ENCODE assay signal across 23 mouse cellular contexts in the genomic region with DNA sequence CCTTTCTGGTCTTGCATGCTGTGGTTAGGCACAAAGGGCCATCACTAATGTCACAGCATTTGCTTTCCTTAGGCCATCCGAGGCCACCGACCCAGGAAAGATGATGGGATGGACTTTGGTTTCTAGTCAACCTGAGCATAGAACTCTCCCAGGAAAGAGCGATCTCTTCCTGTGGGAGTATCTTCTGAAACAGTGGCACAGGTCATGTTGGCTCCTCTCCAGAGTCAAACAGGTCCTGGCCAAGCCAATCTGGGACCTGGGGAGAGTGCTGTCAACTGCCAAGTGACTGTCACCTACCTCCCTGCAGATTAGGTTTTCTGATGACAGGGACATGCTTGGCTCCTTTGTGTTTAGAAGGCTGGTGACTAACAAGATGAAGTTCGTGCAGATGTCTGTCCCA. TPM values are rescaled to one million over a fixed set of nuclear protein-coding genes. Genes with fewer than 3 reads are reported as not detected.
DNase-seq lines count a peak whose midpoint lies in the region; ATAC-seq and TF ChIP-seq lines count a peak whose summit lies in the region.
"Had no signal": no experiment of that assay in that cellular context is flagged by ENCODE, and none has a peak within 500 bp of the region (broad histone marks: within the 10 kb centered on the region; RNA-seq: fewer than 3 reads in every experiment).

No protein-coding gene starts in this region.

- no peaks in the 10 kb centered on the region for H3K27me3 ChIP-seq in liver, adult 2 months (ENCODE audit: control insufficient read depth, insufficient read depth, low read length)
- peaks cover 6% of the 10 kb centered on the region; the same call in 1 of the 2 replicates for H3K27me3 ChIP-seq in liver, embryonic 12.5 days (replicated peaks)
- no peaks in the 10 kb centered on the region for H3K27me3 ChIP-seq in intestine, embryonic 14.5 days (replicated peaks; ENCODE audit: control insufficient read depth, insufficient read depth, low read length)
- H3K27me3 ChIP-seq in intestine, embryonic 15.5 days (replicated peaks): no peaks in the 10 kb centered on the region
- H3K27me3 ChIP-seq in small intestine, adult 2 months (ENCODE audit: control insufficient read depth, insufficient read depth, low read length): no peaks in the 10 kb centered on the region
- H3K27me3 ChIP-seq: forebrain, embryonic 13.5 days; heart, embryonic 13.5 days had no signal

- no peak overlapping the region for H3K9ac ChIP-seq in liver, adult 2 months (ENCODE audit: low read depth, low read length)
- no peak overlapping the region for H3K9ac ChIP-seq in liver, embryonic 12.5 days
- H3K9ac ChIP-seq in intestine, embryonic 14.5 days (ENCODE audit: low read length): no peak overlapping the region
- no peak overlapping the region for H3K9ac ChIP-seq in intestine, embryonic 15.5 days
- H3K9ac ChIP-seq: forebrain, embryonic 13.5 days; heart, embryonic 13.5 days; hindbrain, embryonic 14.5 days had no signal

- no peak overlapping the region for H3K4me3 ChIP-seq in liver, adult 2 months (ENCODE audit: insufficient read depth, low read depth, low read length)
- no peak overlapping the region for H3K4me3 ChIP-seq in liver, embryonic 12.5 days
- H3K4me3 ChIP-seq in intestine, embryonic 14.5 days (ENCODE audit: low read depth, low read length): no peak overlapping the region
- no peak overlapping the region for H3K4me3 ChIP-seq in intestine, embryonic 15.5 days (replicated peaks)
- H3K4me3 ChIP-seq in small intestine, adult 2 months (ENCODE audit: low read depth, low read length): no peak overlapping the region
- H3K4me3 ChIP-seq: forebrain, embryonic 10.5 days; forebrain, embryonic 13.5 days; heart, embryonic 10.5 days; heart, embryonic 13.5 days had no signal

- no peak for ATAC-seq in liver, embryonic 12.5 days
- no peak for ATAC-seq in intestine, embryonic 14.5 days (replicated peaks; ENCODE audit: low FRiP score, low TSS enrichment, low read depth)
- peak; percentile 3; the same call in 1 of the 2 replicates for ATAC-seq in intestine, embryonic 15.5 days
- ATAC-seq: activated CD4-positive, CD25-positive, alpha-beta regulatory T cell, adult 4 months; forebrain, embryonic 13.5 days; forebrain, embryonic 16.5 days had no signal

- peak overlapping the region; percentile 42 for H3K27ac ChIP-seq in liver, adult 2 months (replicated peaks; ENCODE audit: insufficient read depth, low read depth, low read length)
- H3K27ac ChIP-seq in liver, embryonic 12.5 days: no peak overlapping the region
- peak overlapping the region; percentile 38 for H3K27ac ChIP-seq in intestine, embryonic 14.5 days (ENCODE audit: low read depth)
- H3K27ac ChIP-seq in intestine, embryonic 15.5 days: peak overlapping the region; percentile 62
- peak overlapping the region; percentile 98 for H3K27ac ChIP-seq in small intestine, adult 2 months (ENCODE audit: insufficient read depth, low read depth, low read length)
- H3K27ac ChIP-seq: forebrain, embryonic 10.5 days; forebrain, embryonic 13.5 days; heart, embryonic 10.5 days; heart, embryonic 13.5 days; hindbrain, embryonic 14.5 days had no signal

- peak; percentile 86 for DNase-seq in liver, adult 2 months (ENCODE audit: extremely low read depth, low read depth, low spot score)
- DNase-seq in intestine, embryonic 14.5 days (ENCODE audit: low spot score): no peak
- no peak for DNase-seq in testis, postnatal 14 days (ENCODE audit: low spot score)
- DNase-seq in B cell, adult 2 months: no peak
- DNase-seq in heart, adult 9 months (ENCODE audit: low spot score in 2 of 2): no peak
- DNase-seq: adrenal gland, adult 8-10 months; adrenal gland, postnatal 36 days; cerebellum, adult 18-20 months; cerebellum, adult 9-10 months; cerebellum, postnatal 14 days; gastrocnemius, postnatal 25 days; heart, postnatal 14 days; heart, postnatal 4 days had no signal

- TF ChIP-seq CTCF in liver, adult 2 months (IDR thresholded peaks at IDR 0.05; ENCODE audit: low read depth, low read length): no peak
- no peak for TF ChIP-seq CTCF in small intestine, adult 2 months (IDR thresholded peaks at IDR 0.05; ENCODE audit: extremely low read depth, insufficient read length, insufficient replicate concordance, low read depth, low read length)

- no peaks in the 10 kb centered on the region for H3K9me3 ChIP-seq in liver, embryonic 12.5 days (replicated peaks)
- no peaks in the 10 kb centered on the region for H3K9me3 ChIP-seq in intestine, embryonic 14.5 days (ENCODE audit: control insufficient read depth, low read length)
- H3K9me3 ChIP-seq in intestine, embryonic 15.5 days: no peaks in the 10 kb centered on the region
- H3K9me3 ChIP-seq: forebrain, embryonic 10.5 days; forebrain, embryonic 13.5 days; heart, embryonic 10.5 days; heart, embryonic 13.5 days had no signal

- no peaks in the 10 kb centered on the region for H3K36me3 ChIP-seq in liver, adult 2 months (ENCODE audit: control insufficient read depth, insufficient read depth, low read length)
- H3K36me3 ChIP-seq in liver, embryonic 12.5 days: 0 out of 2 replicates have a peak, but pooled peaks cover 5% of the 10 kb centered on the region
- H3K36me3 ChIP-seq in intestine, embryonic 14.5 days (ENCODE audit: control insufficient read depth, insufficient read depth, low read length): peaks cover 77% of the 10 kb centered on the region
- H3K36me3 ChIP-seq in intestine, embryonic 15.5 days: peaks cover 11% of the 10 kb centered on the region
- H3K36me3 ChIP-seq in small intestine, adult 2 months (ENCODE audit: control insufficient read depth, insufficient read depth, low read length): peaks cover 64% of the 10 kb centered on the region

- H3K79me2 ChIP-seq in liver, adult 2 months (ENCODE audit: control insufficient read depth, insufficient read depth, low read length): no peaks in the 10 kb centered on the region

- no peak overlapping the region for H3K4me2 ChIP-seq in liver, embryonic 12.5 days
- H3K4me2 ChIP-seq in intestine, embryonic 14.5 days (ENCODE audit: low read length): no peak overlapping the region
- H3K4me2 ChIP-seq in intestine, embryonic 15.5 days (replicated peaks): peak overlapping the region; percentile 22; the same call in 1 of the 2 replicates
- H3K4me2 ChIP-seq: forebrain, embryonic 13.5 days; heart, embryonic 13.5 days; hindbrain, embryonic 14.5 days had no signal

- H3K4me1 ChIP-seq in liver, adult 2 months (ENCODE audit: control insufficient read depth, insufficient read depth, low read length): peaks cover 18% of the 10 kb centered on the region
- peaks cover 8% of the 10 kb centered on the region; the same call in 1 of the 2 replicates for H3K4me1 ChIP-seq in liver, embryonic 12.5 days
- peaks cover 36% of the 10 kb centered on the region for H3K4me1 ChIP-seq in intestine, embryonic 14.5 days (replicated peaks; ENCODE audit: control insufficient read depth, insufficient read depth, low read length)
- peaks cover 39% of the 10 kb centered on the region for H3K4me1 ChIP-seq in intestine, embryonic 15.5 days (replicated peaks)
- peaks cover 66% of the 10 kb centered on the region for H3K4me1 ChIP-seq in small intestine, adult 2 months (ENCODE audit: control insufficient read depth, insufficient read depth, insufficient read length, low read length)

- 24% methylated on average over 4 of the region's 4 CpGs for WGBS in liver, adult 2 months
- 63% methylated on average over 4 of the region's 4 CpGs for WGBS in liver, embryonic 12.5 days (ENCODE audit: insufficient replicate concordance)
- WGBS in intestine, embryonic 14.5 days: 89% methylated on average over 4 of the region's 4 CpGs
- 82% methylated on average over 4 of the region's 4 CpGs for WGBS in intestine, embryonic 15.5 days
- 30% methylated on average over 4 of the region's 4 CpGs for WGBS in small intestine, adult 2 months

- no peak for TF ChIP-seq POLR2A in liver, adult 2 months (IDR thresholded peaks at IDR 0.05; ENCODE audit: extremely low read depth, insufficient read depth, low read length)
- TF ChIP-seq POLR2A in small intestine, adult 2 months (IDR thresholded peaks at IDR 0.05; ENCODE audit: low read depth, low read length): no peak

RNA-seq across cellular contexts. Expression of a gene that starts 20.8 kb away (rescaled TPM):
- 34.3 and 39.3 TPM in 2 replicates for total RNA-seq in liver, adult 2 months (2014; rRNA removed)
- 23.3 and 27.2 TPM in 2 replicates for polyA plus RNA-seq in liver, adult 2 months (2012; rRNA removed)
- polyA plus RNA-seq in liver, embryonic 12.5 days (2016; fragmentation: Nextera tagmentation; extraction: Ambion mirVana): 13.4 and 14.0 TPM in 2 replicates
- 123 and 163 TPM in 2 replicates for polyA plus RNA-seq in intestine, embryonic 14.5 days (2014; fragmentation: Nextera tagmentation; extraction: Ambion mirVana)
- 120 and 123 TPM in 2 replicates for polyA plus RNA-seq in intestine, embryonic 15.5 days (2015; fragmentation: Nextera tagmentation; extraction: Ambion mirVana)
- polyA plus RNA-seq in small intestine, adult 2 months (2012; rRNA removed): 67.9 and 221 TPM in 2 replicates
